Mouse (Mus musculus): ENCODE data around the gene Opalin.

DNA sequence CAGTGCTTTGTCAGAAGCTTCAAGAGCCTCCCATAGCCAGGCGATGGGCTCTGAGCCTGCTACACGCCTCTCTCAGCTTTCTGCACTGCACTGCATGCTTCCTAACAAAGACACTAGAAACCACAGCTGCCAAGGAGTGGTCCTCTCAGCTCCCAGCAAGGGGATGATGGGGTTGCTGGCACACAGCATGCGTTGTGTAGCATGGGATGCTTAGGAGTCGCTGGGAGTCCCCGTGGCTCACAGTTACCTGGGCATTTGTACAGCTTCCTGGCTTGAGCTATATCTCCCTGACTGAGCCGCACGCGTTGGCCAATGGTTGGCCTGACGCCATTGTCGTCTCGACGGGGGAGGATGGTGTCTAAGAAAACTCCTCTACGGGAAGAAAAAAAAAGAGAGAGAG lies 43.0 kb upstream of the Opalin start:
- TF ChIP-seq GATA1 (IDR thresholded peaks at IDR 0.05; ENCODE audit: low read length) (no peak), TAL1 (IDR thresholded peaks at IDR 0.05; ENCODE audit: low read length) (no peak)
